Mouse (Mus musculus): ENCODE measurements around the gene Ugt1a10. TPM values are rescaled to one million over a fixed set of nuclear protein-coding genes. Genes with fewer than 3 reads are reported as not detected.

Gene Ugt1a10
- total RNA-seq, 1 experiment from 2014 or later = not detected

DNA sequence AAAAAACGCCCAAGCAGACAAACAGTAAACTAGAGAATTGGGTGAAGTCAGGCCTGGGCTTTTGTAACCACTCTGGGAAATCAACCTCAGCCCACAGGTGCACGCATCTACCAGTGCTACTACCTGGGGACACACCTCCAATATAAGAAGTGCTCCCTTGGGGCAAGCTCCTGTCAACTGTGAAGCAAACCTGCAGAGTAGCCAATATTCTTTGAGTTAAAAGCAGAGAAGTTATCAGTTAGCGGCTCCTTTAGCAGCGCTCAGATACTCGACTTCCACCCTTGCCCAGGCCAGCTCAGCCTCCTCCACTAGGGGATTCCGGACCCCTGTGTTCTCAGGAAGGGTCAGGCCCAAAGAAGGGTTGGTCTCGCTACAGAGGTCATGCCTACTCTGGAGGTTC, 206.5 kb downstream of the Ugt1a10 start:
- no peak for ATAC-seq (replicated peaks; ENCODE audit: low read depth, poor library complexity, severe bottlenecking)

GRCm38 (mm10) chr1:88262255-88262654, 207.1 kb downstream of the Ugt1a10 start:
- ATAC-seq (replicated peaks; ENCODE audit: low read depth, poor library complexity, severe bottlenecking) = peak; percentile 6

DNA sequence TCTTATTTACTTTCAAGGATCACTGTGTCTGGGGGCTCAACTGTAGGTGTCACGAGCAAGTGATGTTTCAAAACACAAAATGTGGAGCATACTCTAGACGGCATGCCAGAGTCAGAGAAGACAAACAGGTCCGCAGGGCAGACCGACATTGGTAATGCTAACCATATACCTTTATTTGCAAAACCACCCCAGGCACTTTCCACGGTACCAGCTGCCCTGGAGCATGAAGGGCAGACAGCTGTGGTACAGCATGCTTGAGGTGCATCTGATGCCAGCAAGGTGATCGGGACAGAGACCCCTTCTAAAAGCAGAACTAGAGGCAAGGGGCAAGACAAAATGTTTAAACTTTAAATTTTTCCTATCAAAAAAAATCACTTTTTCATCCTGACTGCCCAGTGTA, 207.8 kb downstream of the Ugt1a10 start:
- ATAC-seq (replicated peaks; ENCODE audit: low read depth, poor library complexity, severe bottlenecking) = no peak

DNA sequence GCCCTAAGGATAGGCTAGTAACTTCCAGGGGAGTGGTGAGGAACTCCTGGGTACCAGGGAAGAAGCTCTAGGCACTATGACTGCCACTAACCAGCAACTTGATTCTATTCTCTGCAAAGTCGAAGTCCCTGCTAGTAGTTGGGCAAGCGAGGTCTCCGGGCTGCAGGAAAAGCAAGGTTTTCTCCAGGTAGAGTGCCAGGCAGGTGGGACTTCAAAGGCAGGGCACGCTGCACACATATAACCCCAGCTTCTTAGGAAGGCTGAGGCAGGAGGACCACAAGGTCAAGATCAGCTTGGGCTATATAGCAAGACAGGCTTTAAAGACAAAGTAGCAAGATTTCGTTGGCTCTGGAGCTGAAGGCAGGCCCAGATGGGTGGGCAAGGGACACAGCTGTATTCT, 208.6 kb downstream of the Ugt1a10 start:
- no peak for ATAC-seq (replicated peaks; ENCODE audit: low read depth, poor library complexity, severe bottlenecking)

DNA sequence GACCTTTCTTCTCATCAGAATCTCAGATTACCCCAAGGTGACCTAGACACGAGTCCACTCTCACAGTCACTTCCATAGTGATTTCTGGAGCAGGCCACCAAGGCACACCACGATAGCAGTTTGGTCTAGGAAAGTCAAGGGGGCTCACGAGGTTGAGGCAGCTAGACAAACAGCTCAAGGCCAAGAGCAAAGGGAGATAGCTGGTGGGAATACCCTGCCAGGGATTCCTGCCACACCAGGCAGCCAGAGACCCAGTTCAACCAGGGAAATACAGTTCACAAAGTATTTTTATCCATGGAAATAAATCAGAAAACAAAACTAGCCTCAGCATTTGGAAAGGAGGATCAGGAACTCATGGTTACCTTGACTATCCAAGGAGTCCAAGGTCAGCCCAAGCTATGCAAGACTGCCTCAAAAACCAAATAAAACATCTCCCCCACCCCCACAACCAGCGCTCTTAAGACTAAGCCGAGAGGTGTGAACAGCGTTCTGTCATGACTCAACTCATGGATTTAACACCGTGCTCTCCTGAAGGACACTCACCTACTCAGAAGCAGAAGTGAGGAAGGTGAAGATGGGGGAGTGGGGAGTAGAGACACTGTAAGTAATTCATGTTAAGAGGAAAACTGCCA, 209.2 kb downstream of the Ugt1a10 start:
- no peak for ATAC-seq (replicated peaks; ENCODE audit: low read depth, poor library complexity, severe bottlenecking)

- ATAC-seq (replicated peaks; ENCODE audit: low read depth, poor library complexity, severe bottlenecking) = no peak
Observed at GRCm38 (mm10) chr1:88264869-88265240, 209.7 kb downstream of the Ugt1a10 start.

GRCm38 (mm10) chr1:88266123-88266522, 210.9 kb downstream of the Ugt1a10 start:
- ATAC-seq (replicated peaks; ENCODE audit: low read depth, poor library complexity, severe bottlenecking) = no peak

DNA sequence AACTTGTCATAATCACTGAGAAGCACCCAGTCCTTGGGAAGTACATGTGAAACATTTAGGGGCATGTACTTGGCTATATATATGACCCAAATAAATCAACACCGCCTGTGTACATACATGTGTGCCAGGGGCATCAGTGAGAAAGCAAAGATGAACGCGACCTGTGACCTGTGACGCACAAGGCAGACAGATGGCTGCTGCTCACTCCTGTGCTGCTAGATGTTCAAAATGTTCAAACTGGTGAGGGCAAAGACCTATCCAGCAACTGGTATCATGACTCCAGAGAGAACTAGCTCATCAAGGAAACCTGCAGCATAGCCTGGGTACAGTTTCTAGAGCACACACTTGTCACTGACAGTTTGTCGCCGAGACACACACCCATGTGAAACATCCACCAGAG, 212.3 kb downstream of the Ugt1a10 start:
- ATAC-seq (replicated peaks; ENCODE audit: low read depth, poor library complexity, severe bottlenecking) = no peak

GRCm38 (mm10) chr1:88268070-88268469, 212.9 kb downstream of the Ugt1a10 start:
- ATAC-seq (replicated peaks; ENCODE audit: low read depth, poor library complexity, severe bottlenecking) = no peak

Other genes with a start within 250 kb of the Ugt1a10 start
- gene Dgkd, start 202.1 kb upstream of the Ugt1a10 start, total RNA-seq (2017) = 29.2 and 39.9 TPM in 2 replicates
- gene Usp40, start 46.8 kb upstream of the Ugt1a10 start, total RNA-seq (2017) = 15.7 and 27.8 TPM in 2 replicates
- gene Ugt1a9, start 15.4 kb downstream of the Ugt1a10 start, total RNA-seq (2017) = not detected in 2 replicates
- gene Ugt1a8, start 32.4 kb downstream of the Ugt1a10 start, total RNA-seq (2017) = not detected in 2 replicates
- gene Ugt1a7c, start 39.7 kb downstream of the Ugt1a10 start, total RNA-seq (2017) = 20.6 and 22.1 TPM in 2 replicates
- 0.91 and 4.2 TPM in 2 replicates for gene Ugt1a6b, start 47.9 kb downstream of the Ugt1a10 start, total RNA-seq (2017)
- 0.78 and 1.3 TPM in 2 replicates for gene Ugt1a6a, start 79.4 kb downstream of the Ugt1a10 start, total RNA-seq (2017)
- gene Ugt1a5, start 110.6 kb downstream of the Ugt1a10 start, total RNA-seq (2017) = 0.41 TPM in 1 of 2 replicates, not detected in the other
- gene Ugt1a2, start 145.2 kb downstream of the Ugt1a10 start, total RNA-seq (2017) = not detected in 2 replicates
- gene Dnajb3, start 150.4 kb downstream of the Ugt1a10 start, total RNA-seq (2017) = 1.4 and 2.3 TPM in 2 replicates
- 1.4 TPM in 1 of 2 replicates, not detected in the other for gene Ugt1a1, start 156.6 kb downstream of the Ugt1a10 start, total RNA-seq (2017)
- gene Mroh2a, start 171.6 kb downstream of the Ugt1a10 start, total RNA-seq (2017) = 0.15 and 0.18 TPM in 2 replicates
- gene Hjurp, start 222.2 kb downstream of the Ugt1a10 start, total RNA-seq (2017) = 186 and 205 TPM in 2 replicates
- not detected in 2 replicates for gene Trpm8, start 222.3 kb downstream of the Ugt1a10 start, total RNA-seq (2017)